Comparison of ENCODE assay signal across 8 mouse cellular contexts in genomic region chr17:79713643-79714367, GRCm38 (mm10). TPM values are rescaled to one million over a fixed set of nuclear protein-coding genes. Genes with fewer than 3 reads are reported as not detected.
DNase-seq lines count a peak whose midpoint lies in the region; ATAC-seq and TF ChIP-seq lines count a peak whose summit lies in the region.

No protein-coding gene starts in this region.

- under 1% methylated on average over 63 of the region's 63 CpGs for WGBS in forebrain, embryonic 15.5 days
- WGBS in intestine, postnatal 0 days = 1% methylated on average over 63 of the region's 63 CpGs
- WGBS in stomach, postnatal 0 days = under 1% methylated on average over 63 of the region's 63 CpGs

- no peak overlapping the region for H3K27ac ChIP-seq in forebrain, embryonic 15.5 days (replicated peaks)
- H3K27ac ChIP-seq in intestine, postnatal 0 days (ENCODE audit: low read depth, low read length) = no peak overlapping the region
- H3K27ac ChIP-seq in stomach, postnatal 0 days (replicated peaks) = peak overlapping the region; percentile 18; the same call in 1 of the 2 replicates

- DNase-seq in left cerebral cortex, postnatal 25 days (ENCODE audit: low spot score in 2 of 2) = peak; percentile 25 to 29
- DNase-seq in left cerebral cortex, adult 11 months (ENCODE audit: low spot score) = no peak
- DNase-seq in adrenal gland, postnatal 25 days = peak; percentile 48
- DNase-seq in stomach, postnatal 0 days (ENCODE audit: low spot score) = peak; percentile 52

- ATAC-seq in forebrain, embryonic 15.5 days (replicated peaks) = peak; percentile 33
- ATAC-seq in intestine, postnatal 0 days = no peak
- ATAC-seq in stomach, postnatal 0 days (ENCODE audit: low FRiP score, low TSS enrichment) = no peak
- ATAC-seq in erythroid progenitor cell, adult 5-6 weeks (replicated peaks; ENCODE audit: low FRiP score, poor library complexity, severe bottlenecking) = no peak

- TF ChIP-seq EP300 in stomach, postnatal 0 days (optimal IDR thresholded peaks at IDR 0.05) = no peak

- H3K36me3 ChIP-seq in forebrain, embryonic 15.5 days = no peaks in the 10 kb centered on the region
- H3K36me3 ChIP-seq in intestine, postnatal 0 days (ENCODE audit: control insufficient read depth, insufficient read depth) = no peaks in the 10 kb centered on the region
- no peaks in the 10 kb centered on the region for H3K36me3 ChIP-seq in megakaryocyte, embryonic 14.5 days (replicated peaks; ENCODE audit: low read length)
- H3K36me3 ChIP-seq in stomach, postnatal 0 days (ENCODE audit: control insufficient read depth, insufficient read depth, low read length) = no peaks in the 10 kb centered on the region

- H3K4me1 ChIP-seq in forebrain, embryonic 15.5 days = peaks cover 35% of the 10 kb centered on the region
- H3K4me1 ChIP-seq in intestine, postnatal 0 days (replicated peaks; ENCODE audit: control insufficient read depth, insufficient read depth, low read length) = no peaks in the 10 kb centered on the region; the same call in 1 of the 2 replicates
- H3K4me1 ChIP-seq in megakaryocyte, embryonic 14.5 days = peaks cover 32% of the 10 kb centered on the region
- peaks cover 8% of the 10 kb centered on the region; the same call in 1 of the 2 replicates for H3K4me1 ChIP-seq in stomach, postnatal 0 days (replicated peaks; ENCODE audit: control insufficient read depth, insufficient read depth)

- no peaks in the 10 kb centered on the region for H3K9me3 ChIP-seq in forebrain, embryonic 15.5 days
- H3K9me3 ChIP-seq in intestine, postnatal 0 days (ENCODE audit: control insufficient read depth) = no peaks in the 10 kb centered on the region
- H3K9me3 ChIP-seq in megakaryocyte, embryonic 14.5 days = peaks cover 10% of the 10 kb centered on the region; the same call in 1 of the 2 replicates
- H3K9me3 ChIP-seq in stomach, postnatal 0 days (ENCODE audit: control insufficient read depth, low read length) = no peaks in the 10 kb centered on the region

- no peak for TF ChIP-seq CTCF in intestine, postnatal 0 days (IDR thresholded peaks at IDR 0.05; ENCODE audit: low read depth)
- no peak for TF ChIP-seq CTCF in stomach, postnatal 0 days (IDR thresholded peaks at IDR 0.05; ENCODE audit: low read depth)

- H3K4me2 ChIP-seq in forebrain, embryonic 15.5 days (replicated peaks) = peak overlapping the region; percentile 87
- H3K4me2 ChIP-seq in intestine, postnatal 0 days (replicated peaks; ENCODE audit: low read depth) = peak overlapping the region; percentile 83
- peak overlapping the region; percentile 68 for H3K4me2 ChIP-seq in stomach, postnatal 0 days (replicated peaks; ENCODE audit: low read depth)

- intact Hi-C loops in left cerebral cortex, postnatal 25 days (cut with DNase I) = no loop called here

- peak overlapping the region; percentile 41 for H3K4me3 ChIP-seq in forebrain, embryonic 15.5 days
- H3K4me3 ChIP-seq in intestine, postnatal 0 days (ENCODE audit: low read depth, low read length) = peak overlapping the region; percentile 43
- H3K4me3 ChIP-seq in megakaryocyte, embryonic 14.5 days (replicated peaks) = peak overlapping the region; percentile 83
- peak overlapping the region; percentile 41 for H3K4me3 ChIP-seq in stomach, postnatal 0 days (ENCODE audit: low read depth, low read length)

- H3K9ac ChIP-seq in forebrain, embryonic 15.5 days (replicated peaks) = peak overlapping the region; percentile 38
- H3K9ac ChIP-seq in intestine, postnatal 0 days (ENCODE audit: low read depth, low read length) = no peak overlapping the region
- peak overlapping the region; percentile 54 for H3K9ac ChIP-seq in stomach, postnatal 0 days (ENCODE audit: low read length)

- H3K27me3 ChIP-seq in forebrain, embryonic 15.5 days = peaks cover 57% of the 10 kb centered on the region
- peaks cover 71% of the 10 kb centered on the region for H3K27me3 ChIP-seq in intestine, postnatal 0 days (replicated peaks; ENCODE audit: control insufficient read depth, insufficient read depth, low read length)
- H3K27me3 ChIP-seq in megakaryocyte, embryonic 14.5 days (replicated peaks) = peaks cover 81% of the 10 kb centered on the region
- 0 out of 2 replicates have a peak, but pooled peaks cover 5% of the 10 kb centered on the region for H3K27me3 ChIP-seq in stomach, postnatal 0 days (ENCODE audit: control insufficient read depth, insufficient read depth, low read length)

RNA-seq across cellular contexts. Expression of gene Cyp1b1, which starts 1.1 kb away (rescaled TPM):
- total RNA-seq in left cerebral cortex, postnatal 25 days (2021) = 1 to 10 TPM; 2.3 to 3.0 TPM
- total RNA-seq in adrenal gland, postnatal 25 days (2021) = 18.0 and 23.3 TPM in 2 replicates
- polyA plus RNA-seq in forebrain, embryonic 15.5 days (2015; fragmentation: Nextera tagmentation; extraction: Ambion mirVana) = 3.5 and 4.2 TPM in 2 replicates
- 3.7 and 4.4 TPM in 2 replicates for polyA plus RNA-seq in intestine, postnatal 0 days (2015; fragmentation: Nextera tagmentation; extraction: Ambion mirVana)
- 0.80 TPM in 1 of 2 replicates, not detected in the other for polyA plus RNA-seq in megakaryocyte, embryonic 14.5 days (2012; ENCODE audit: insufficient read depth, low replicate concordance)
- 5.5 and 6.9 TPM in 2 replicates for polyA plus RNA-seq in stomach, postnatal 0 days (2015; fragmentation: Nextera tagmentation; extraction: Ambion mirVana)
- 1.1 and 3.8 TPM in 2 replicates for total RNA-seq in erythroid progenitor cell, adult 5-6 weeks (2015; ENCODE audit: low replicate concordance)
- 0.13 and 1.2 TPM in 2 replicates for total RNA-seq in erythroid progenitor cell, adult 5-6 weeks (2017; ENCODE audit: low replicate concordance)
